Mouse (Mus musculus) adrenal gland, postnatal 4 days (tissue): ENCODE results near the gene Zfp579. TPM values are rescaled to one million over a fixed set of nuclear protein-coding genes. Genes with fewer than 3 reads are reported as not detected.
A peak's percentile ranks its signal among the peaks of the same experiment; 100 is the strongest.

Experiments used
- DNase-seq, 2 experiments: peaks; one replicate each; pipeline ENCODE4 v3.0.0; 2021 to 2022; ENCODE audit warnings: low spot score in 2 of 2, mixed read lengths in 2 of 2
- total RNA-seq, 2 experiments: library from RNA; stranded (reverse); gene quantifications; 2 replicates each; pipeline ENCODE4 v1.2.3; 2021

Gene Zfp579
- total RNA-seq, 2 experiments from 2014 or later = 34.1 to 35.2 TPM

- peak; percentile 53 to 73 for DNase-seq
Measured at GRCm38 (mm10) chr7:4964272-4964671, 31.7 kb downstream of the Zfp579 start, which contains the start of gene Sbk2. Sbk2 (minus strand) TSS chr7:4964406.

GRCm38 (mm10) chr7:4963527-4963926 is 32.4 kb downstream of the Zfp579 start:
- no peak for DNase-seq

DNA sequence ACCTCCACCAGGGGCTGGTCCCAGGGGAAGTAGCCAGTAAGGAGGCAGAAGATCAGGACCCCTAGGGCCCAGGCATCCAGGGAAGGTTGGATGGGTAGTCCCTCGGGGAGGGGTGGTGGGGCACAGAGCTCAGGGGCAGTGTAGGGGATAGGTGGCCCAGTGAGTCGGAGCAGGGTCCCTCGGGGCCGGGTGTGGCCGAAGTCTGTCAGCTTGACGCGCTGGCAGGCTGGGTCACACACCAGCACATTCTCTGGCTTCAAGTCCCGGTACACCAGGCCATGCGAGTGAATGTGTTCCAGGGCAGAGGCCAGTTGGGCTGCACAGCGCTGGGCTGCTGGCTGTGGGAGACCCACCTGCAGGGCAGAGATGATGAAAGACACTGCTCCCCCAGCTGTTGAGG is 38.6 kb downstream of the Zfp579 start:
- no peak for DNase-seq

- no peak for DNase-seq
Measured at GRCm38 (mm10) chr7:4953815-4954445, 42.0 kb downstream of the Zfp579 start.

DNA sequence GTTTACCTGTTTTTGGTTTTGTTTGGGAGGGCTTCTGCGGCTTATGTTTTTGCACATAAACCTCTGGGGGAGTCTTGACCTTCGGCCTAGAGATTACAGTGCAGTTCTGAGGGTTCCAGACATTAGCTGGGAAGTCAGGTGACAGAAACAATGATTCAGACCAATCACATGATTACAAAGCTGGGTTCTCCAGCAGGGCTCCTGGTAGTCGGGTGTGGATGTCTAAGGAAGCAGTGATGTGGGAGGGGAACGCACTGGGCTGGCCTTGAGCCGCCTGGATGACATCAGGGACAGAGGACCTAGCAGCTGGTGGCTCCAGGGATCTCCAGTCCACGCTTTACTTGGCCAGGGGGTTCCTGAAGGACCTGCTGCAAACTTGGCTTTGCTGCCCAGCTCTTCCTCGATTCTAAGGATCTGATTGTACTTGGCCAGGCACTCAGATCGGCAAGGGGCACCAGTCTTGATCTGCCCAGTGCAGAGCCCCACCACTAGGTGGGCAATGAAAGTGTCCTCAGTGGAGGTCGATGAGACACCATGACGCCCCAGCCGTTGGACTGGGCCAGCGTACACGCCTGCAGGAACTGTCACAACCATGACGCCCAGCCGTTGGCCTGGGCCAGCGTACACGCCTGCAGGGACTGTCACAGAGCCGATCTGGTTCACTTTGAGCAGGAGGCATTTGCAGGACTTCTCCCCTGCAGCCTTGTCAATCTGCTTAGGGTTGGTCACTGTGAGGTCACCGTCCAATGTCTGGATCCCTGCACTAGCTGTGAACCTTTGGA is 45.2 kb downstream of the Zfp579 start:
- DNase-seq = no peak

- DNase-seq = no peak
Measured at GRCm38 (mm10) chr7:4948386-4948785, 47.6 kb downstream of the Zfp579 start.

GRCm38 (mm10) chr7:4947855-4948254 is 48.1 kb downstream of the Zfp579 start:
- DNase-seq = no peak

DNA sequence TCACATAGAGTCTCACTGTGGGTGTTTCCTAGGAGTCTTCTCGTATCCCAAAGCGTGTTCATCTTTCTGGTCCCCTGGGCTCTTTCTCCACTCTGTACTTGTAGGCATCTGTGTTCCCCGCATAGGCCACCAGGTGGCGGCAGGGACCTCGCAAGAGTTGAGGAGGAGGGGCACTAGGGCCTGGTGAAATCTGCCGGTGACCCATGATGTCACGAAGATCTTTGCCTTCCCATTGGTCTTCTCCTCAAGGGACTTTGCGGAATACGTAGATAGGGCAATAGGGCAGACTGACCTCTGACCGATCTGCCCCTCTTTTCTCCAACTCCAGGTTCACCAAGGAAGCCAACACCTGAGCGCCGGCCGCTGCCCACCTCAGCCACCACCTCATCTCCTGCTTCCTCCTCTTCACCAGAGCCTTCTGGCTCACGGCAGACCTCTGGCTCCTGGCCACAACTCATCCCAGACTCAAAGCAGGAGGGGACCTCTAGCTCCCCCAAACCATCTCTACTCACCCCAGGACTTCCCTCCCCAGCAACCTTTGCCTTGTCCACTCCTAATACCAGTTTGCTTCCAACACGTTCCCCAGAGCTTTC is 52.6 kb downstream of the Zfp579 start:
- peak; percentile 85 to 89 for DNase-seq

DNA sequence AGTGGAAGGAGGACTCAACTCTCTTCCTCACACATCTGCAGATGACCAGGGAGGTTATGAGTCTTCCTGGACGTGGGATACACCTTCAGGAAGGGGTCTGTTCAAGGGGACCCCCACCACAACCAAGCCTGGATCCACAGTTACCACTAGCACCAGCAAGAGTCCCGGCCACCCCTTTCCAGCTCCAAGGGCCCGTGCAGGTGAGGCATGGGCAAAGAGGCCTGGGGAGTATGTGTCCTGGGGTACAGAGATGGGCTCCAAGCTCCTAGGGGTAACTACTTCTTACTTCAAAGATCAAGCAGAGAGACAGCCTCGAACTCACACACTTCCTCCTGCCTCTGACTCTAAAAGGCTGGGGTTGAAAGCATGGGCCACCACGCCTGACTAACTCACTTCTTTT is 53.3 kb downstream of the Zfp579 start:
- DNase-seq = no peak

DNA sequence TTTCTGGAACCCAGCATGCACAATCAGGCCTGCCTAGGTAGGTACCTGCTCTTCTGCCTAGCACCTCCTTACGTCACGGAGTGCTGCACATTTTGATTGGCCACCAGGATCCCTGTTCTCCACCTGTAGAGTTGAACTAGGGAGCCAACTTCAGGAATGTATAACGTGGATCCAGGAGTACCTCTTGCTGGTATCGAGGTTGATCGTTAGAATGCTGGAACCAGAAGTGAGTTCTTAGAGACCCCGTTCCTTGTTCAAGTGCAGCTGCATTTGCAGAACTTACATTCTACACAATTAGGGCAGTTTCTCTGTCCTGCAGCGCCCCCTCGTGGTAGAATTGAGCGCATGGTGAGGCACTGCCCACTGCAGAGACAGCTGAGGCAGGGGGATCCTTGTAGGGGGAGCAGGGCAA is 55.9 kb downstream of the Zfp579 start:
- DNase-seq = peak; percentile 64 to 78

DNA sequence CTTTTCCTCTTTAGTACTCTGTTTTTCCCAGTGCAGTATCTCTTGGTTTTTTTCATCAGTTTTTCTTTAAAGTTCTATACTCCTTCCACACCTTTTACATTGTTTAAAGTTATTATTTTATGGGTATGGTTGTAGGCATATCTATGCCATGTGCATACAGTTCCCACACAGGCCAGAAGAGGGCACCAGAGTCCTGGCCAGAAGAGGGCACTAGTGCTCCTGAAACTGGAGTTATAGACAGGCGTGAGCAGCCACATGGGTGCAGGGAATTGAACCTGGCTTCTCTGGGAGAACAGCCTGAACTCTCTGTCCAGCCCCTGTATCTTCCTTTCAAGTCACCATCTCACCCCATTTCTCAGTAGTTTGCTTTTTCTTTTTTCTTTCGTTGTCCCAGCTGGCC is 57.5 kb downstream of the Zfp579 start:
- DNase-seq = peak in 1 of 2 experiments; percentile 58

GRCm38 (mm10) chr7:4937392-4937791 is 58.6 kb downstream of the Zfp579 start:
- DNase-seq = no peak

DNA sequence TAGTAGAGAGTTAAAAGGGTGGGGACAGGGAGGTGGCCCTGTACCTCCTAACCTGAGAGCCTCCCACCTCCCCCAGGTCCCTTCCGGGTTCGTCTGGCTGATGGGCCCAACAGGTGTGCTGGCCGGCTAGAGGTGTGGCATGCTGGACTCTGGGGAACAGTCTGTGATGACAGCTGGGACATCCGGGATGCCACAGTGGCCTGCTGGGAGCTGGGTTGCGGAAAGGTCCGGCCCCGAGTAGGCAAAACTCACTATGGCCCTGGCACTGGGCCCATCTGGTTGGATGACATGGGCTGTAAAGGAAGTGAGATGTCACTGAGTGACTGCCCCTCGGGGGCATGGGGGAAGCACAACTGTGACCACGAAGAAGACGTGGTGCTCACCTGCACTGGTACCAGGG is 59.1 kb downstream of the Zfp579 start:
- no peak for DNase-seq

DNA sequence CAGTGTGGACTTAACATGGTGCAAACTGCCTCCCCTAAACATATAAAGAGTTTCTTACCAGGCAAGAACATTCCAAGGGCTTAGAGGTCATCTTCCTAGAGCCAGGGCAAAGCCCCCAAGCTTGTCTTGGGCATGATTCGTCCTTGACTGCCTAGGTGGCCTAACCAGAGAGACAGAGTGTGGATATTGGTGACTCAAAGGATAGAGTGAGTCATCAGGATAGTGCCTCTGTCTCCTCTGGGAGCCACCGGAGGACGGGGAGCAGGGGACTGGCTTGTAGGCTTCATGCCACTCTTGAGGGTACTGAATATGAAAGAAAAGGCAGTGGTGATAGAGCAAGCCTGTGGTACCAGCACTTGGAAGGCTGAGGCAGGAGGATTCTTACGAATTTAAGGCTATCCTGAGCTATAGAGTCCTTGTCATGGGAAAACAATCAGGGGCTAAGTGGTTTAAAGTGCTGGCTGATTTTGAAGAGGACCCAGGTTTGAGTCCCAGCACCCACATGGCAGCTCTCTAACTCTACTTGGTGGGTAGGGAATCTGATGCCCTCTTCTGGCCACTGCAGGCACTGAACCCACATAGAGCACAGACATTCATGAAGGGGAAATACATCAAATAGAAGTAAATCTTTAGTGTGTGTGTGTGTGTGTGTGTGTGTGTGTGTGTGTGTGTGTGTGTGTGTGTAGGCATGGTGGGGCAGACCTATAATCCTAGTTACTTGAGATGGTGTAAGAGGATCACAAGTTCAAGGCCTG is 61.6 kb downstream of the Zfp579 start:
- DNase-seq = no peak

Other genes starting within 250 kb of the Zfp579 start
- 10 to 100 TPM; 36.6 to 40.4 TPM for gene Cox6b2, start 243.1 kb downstream of the Zfp579 start, total RNA-seq
- gene Fam71e2, start 224.9 kb downstream of the Zfp579 start, total RNA-seq = not detected
- under 1 TPM; 0.14 to 0.31 TPM for gene Il11, start 213.3 kb downstream of the Zfp579 start, total RNA-seq
- gene Tmem190, start 213.2 kb downstream of the Zfp579 start, total RNA-seq = not detected
- 1 to 10 TPM; 7.1 to 9.0 TPM for gene Tmem238, start 206.5 kb downstream of the Zfp579 start, total RNA-seq
- gene Rpl28, start 203.3 kb downstream of the Zfp579 start, total RNA-seq = 1,000 to 10,000 TPM; 1,263 to 1,302 TPM
- gene Ube2s, start 183.6 kb downstream of the Zfp579 start, total RNA-seq = 100 to 1,000 TPM; 140 to 156 TPM
- gene Shisa7, start 151.5 kb downstream of the Zfp579 start, total RNA-seq = 1 to 10 TPM; 4.4 to 6.1 TPM
- 10 to 100 TPM; 11.6 to 16.4 TPM for gene Isoc2b, start 125.9 kb downstream of the Zfp579 start, total RNA-seq
- 10 to 100 TPM; 22.6 to 22.8 TPM for gene Isoc2a, start 119.0 kb downstream of the Zfp579 start, total RNA-seq
- gene Gm36210, start 89.6 kb downstream of the Zfp579 start, total RNA-seq = under 1 TPM in 1 of 2 experiments, not detected in 1; 0.39 TPM
- 10 to 100 TPM; 24.4 to 26.9 TPM for gene Zfp628, start 80.9 kb downstream of the Zfp579 start, total RNA-seq
- gene Nat14, start 74.1 kb downstream of the Zfp579 start, total RNA-seq = 10 to 100 TPM in 1 of 2 experiments, 1 to 10 TPM in 1; 9.9 to 10.1 TPM
- 10 to 100 TPM; 11.8 to 12.1 TPM for gene Ssc5d, start 70.4 kb downstream of the Zfp579 start, total RNA-seq
- under 1 TPM; 0.50 to 0.90 TPM for gene Sbk2, start 31.8 kb downstream of the Zfp579 start, total RNA-seq
- under 1 TPM; 0.20 to 0.28 TPM for gene Sbk3, start 25.0 kb downstream of the Zfp579 start, total RNA-seq
- 10 to 100 TPM; 10.6 to 11.1 TPM for gene Zfp524, start 18.3 kb upstream of the Zfp579 start, total RNA-seq
- 10 to 100 TPM; 39.6 to 40.5 TPM for gene Fiz1, start 18.5 kb upstream of the Zfp579 start, total RNA-seq
- not detected for gene Gm44973, start 19.3 kb upstream of the Zfp579 start, total RNA-seq
- gene Zfp865, start 24.2 kb upstream of the Zfp579 start, total RNA-seq = 10 to 100 TPM; 40.1 to 41.8 TPM
- 1 to 10 TPM; 2.7 to 4.4 TPM for gene Ccdc106, start 24.4 kb upstream of the Zfp579 start, total RNA-seq
- gene 4632433K11Rik, start 38.0 kb upstream of the Zfp579 start, total RNA-seq = not detected
- 1 to 10 TPM; 7.0 to 7.1 TPM for gene Zfp784, start 42.3 kb upstream of the Zfp579 start, total RNA-seq
- gene Zfp580, start 55.4 kb upstream of the Zfp579 start, total RNA-seq = 10 to 100 TPM; 19.9 to 23.6 TPM
- 100 to 1,000 TPM; 207 to 230 TPM for gene U2af2, start 66.0 kb upstream of the Zfp579 start, total RNA-seq
- gene Epn1, start 84.1 kb upstream of the Zfp579 start, total RNA-seq = 100 to 1,000 TPM; 166 to 167 TPM
- not detected for gene Rfpl4, start 120.8 kb upstream of the Zfp579 start, total RNA-seq
- gene Rasl2-9, start 129.8 kb upstream of the Zfp579 start, total RNA-seq = 1 to 10 TPM in 1 of 2 experiments, under 1 TPM in 1; 0.82 to 1.0 TPM
- gene Vmn1r55, start 153.5 kb upstream of the Zfp579 start, total RNA-seq = not detected
- not detected for gene Vmn1r56, start 200.6 kb upstream of the Zfp579 start, total RNA-seq
- not detected for gene Vmn1r57, start 222.3 kb upstream of the Zfp579 start, total RNA-seq